Mouse (Mus musculus) right cerebral cortex, adult 2 months (tissue): Measurements from ENCODE around the gene Tjp1.

Experiments used
- DNase-seq, 2 experiments: peaks; one replicate each; pipeline ENCODE4 v3.0.0; 2021 to 2022; ENCODE audit warnings: low spot score in 2 of 2

The Tjp1 gene

GRCm38 (mm10) chr7:65527071-65528007 lies at the start of gene Tjp1:
Tjp1 (minus strand) TSS chr7:65527781.
- peak; percentile 45 to 66 for DNase-seq

- no peak for DNase-seq
Measured at GRCm38 (mm10) chr7:65577118-65577517, 49.5 kb upstream of the Tjp1 start.

- no peak for DNase-seq
Measured at GRCm38 (mm10) chr7:65572731-65573130, 45.1 kb upstream of the Tjp1 start.

- peak; percentile 19 to 41 for DNase-seq
Measured at GRCm38 (mm10) chr7:65570691-65571090, 43.1 kb upstream of the Tjp1 start.

- DNase-seq: no peak
Measured at GRCm38 (mm10) chr7:65555996-65556395, 28.4 kb upstream of the Tjp1 start.

- no peak for DNase-seq
Measured at GRCm38 (mm10) chr7:65545741-65546140, 18.2 kb upstream of the Tjp1 start.

- no peak for DNase-seq
Measured at GRCm38 (mm10) chr7:65532689-65533088, 5.1 kb upstream of the Tjp1 start.

- DNase-seq: no peak
Measured at GRCm38 (mm10) chr7:65523116-65523515, 4.5 kb downstream of the Tjp1 start.

- no peak for DNase-seq
Measured at GRCm38 (mm10) chr7:65522490-65522889, 5.1 kb downstream of the Tjp1 start.

GRCm38 (mm10) chr7:65520622-65521021 lies 7.0 kb downstream of the Tjp1 start:
- DNase-seq: no peak

GRCm38 (mm10) chr7:65519788-65520563 lies 7.6 kb downstream of the Tjp1 start:
- DNase-seq: peak; percentile 61 to 67

- no peak for DNase-seq
Measured at GRCm38 (mm10) chr7:65516903-65517302, 10.7 kb downstream of the Tjp1 start.

GRCm38 (mm10) chr7:65513451-65514179 lies 14.0 kb downstream of the Tjp1 start:
- no peak for DNase-seq

GRCm38 (mm10) chr7:65509357-65509756 lies 18.2 kb downstream of the Tjp1 start:
- peak in 1 of 2 experiments; percentile 32 for DNase-seq

GRCm38 (mm10) chr7:65507341-65507740 lies 20.2 kb downstream of the Tjp1 start:
- DNase-seq: no peak

GRCm38 (mm10) chr7:65502486-65503322 lies 24.9 kb downstream of the Tjp1 start:
- no peak for DNase-seq

- peak in 1 of 2 experiments; percentile 24 for DNase-seq
Measured at GRCm38 (mm10) chr7:65500746-65501145, 26.8 kb downstream of the Tjp1 start.

- peak; percentile 67 to 77 for DNase-seq
Measured at GRCm38 (mm10) chr7:65497733-65498583, 29.6 kb downstream of the Tjp1 start.

- no peak for DNase-seq
Measured at GRCm38 (mm10) chr7:65490526-65490925, 37.1 kb downstream of the Tjp1 start.

- no peak for DNase-seq
Measured at GRCm38 (mm10) chr7:65489742-65490141, 37.8 kb downstream of the Tjp1 start.
